Mouse (Mus musculus) left cerebral cortex, postnatal 14 days (tissue): ENCODE results near the gene Mgme1. TPM values are rescaled to one million over a fixed set of nuclear protein-coding genes. Genes with fewer than 3 reads are reported as not detected.

Experiments
- DNase-seq, 2 experiments: peaks; one replicate each; pipeline ENCODE4 v3.0.0; 2021 to 2022; ENCODE audit warnings: low spot score in 2 of 2, mixed read lengths in 1 of 2
- intact Hi-C: fragments of 180-260 bp; cut with DNase I; formaldehyde crosslinking; loops from one replicate; pipeline ENCODE4 v1.15.1; 2025
- total RNA-seq, 2 experiments: library from RNA; stranded (reverse); gene quantifications; 2 replicates each; pipeline ENCODE4 v1.2.3; 2021

Mgme1 gene
- total RNA-seq, 2 experiments from 2014 or later = 3.2 to 3.4 TPM

- no peak for DNase-seq
- intact Hi-C loops = no loop called here
Measured at GRCm38 (mm10) chr2:144250111-144250510, 20.4 kb upstream of the Mgme1 start.

DNA sequence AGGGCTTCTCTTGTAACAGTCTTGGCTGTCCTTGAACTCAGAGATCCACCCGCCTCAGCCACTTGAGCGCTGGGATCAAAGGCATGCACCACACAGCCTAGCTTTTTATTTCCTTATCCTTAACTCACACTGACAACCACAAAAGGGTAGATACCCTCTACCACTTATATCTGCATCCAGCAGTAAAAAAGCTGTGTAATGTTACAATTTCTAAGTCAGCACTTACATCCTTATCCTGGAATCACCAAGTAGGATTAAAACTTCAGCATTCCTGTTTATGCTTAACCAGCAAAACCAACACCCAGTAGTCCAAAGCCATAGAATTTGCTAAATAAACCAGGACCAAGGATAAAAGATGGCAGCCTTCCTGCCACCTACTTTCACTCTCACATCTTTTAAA, 7.6 kb upstream of the Mgme1 start:
- intact Hi-C loops = no loop called here
- DNase-seq = no peak

- intact Hi-C loops = no loop called here
- no peak for DNase-seq
Measured at GRCm38 (mm10) chr2:144264398-144265119, 5.9 kb upstream of the Mgme1 start.

- no peak for DNase-seq
- intact Hi-C loops = no loop called here
Measured at GRCm38 (mm10) chr2:144265120-144265488, 5.4 kb upstream of the Mgme1 start.

DNA sequence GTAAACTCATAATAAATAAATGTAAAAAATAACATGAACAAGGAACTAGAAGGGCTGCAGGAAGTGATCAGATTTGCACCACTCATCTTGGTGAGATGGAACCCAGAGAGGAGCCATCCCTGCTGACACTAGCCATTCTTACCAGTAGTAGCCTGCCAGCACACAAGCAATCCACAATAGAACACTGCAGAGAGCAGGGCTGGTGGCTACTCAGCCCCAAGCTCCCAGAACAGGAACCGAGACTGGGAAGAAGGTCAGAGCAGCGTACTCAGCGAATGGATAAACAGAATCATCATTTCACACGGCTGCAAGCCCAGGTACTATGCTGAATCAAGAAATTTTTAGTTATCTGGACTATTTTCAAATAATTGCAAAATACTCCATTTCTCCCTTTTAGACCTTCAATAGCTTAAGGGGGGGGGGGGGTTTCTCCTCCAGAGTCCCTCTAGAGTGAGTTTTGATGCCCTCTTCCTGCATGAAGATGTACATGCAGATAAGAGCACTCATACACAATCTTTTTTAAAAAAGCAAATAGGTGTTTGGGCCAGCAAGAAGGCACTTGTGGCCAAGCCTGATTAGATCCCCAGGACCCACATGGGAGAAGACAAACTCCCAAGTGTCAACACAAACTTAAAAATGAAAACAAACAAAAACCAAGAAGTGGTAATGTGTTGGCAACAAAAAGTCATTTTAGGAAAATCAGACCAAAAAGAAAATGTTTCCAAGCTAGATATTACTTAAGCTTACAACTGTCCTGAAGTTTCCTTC, 4.4 kb upstream of the Mgme1 start:
- intact Hi-C loops = no loop called here

DNA sequence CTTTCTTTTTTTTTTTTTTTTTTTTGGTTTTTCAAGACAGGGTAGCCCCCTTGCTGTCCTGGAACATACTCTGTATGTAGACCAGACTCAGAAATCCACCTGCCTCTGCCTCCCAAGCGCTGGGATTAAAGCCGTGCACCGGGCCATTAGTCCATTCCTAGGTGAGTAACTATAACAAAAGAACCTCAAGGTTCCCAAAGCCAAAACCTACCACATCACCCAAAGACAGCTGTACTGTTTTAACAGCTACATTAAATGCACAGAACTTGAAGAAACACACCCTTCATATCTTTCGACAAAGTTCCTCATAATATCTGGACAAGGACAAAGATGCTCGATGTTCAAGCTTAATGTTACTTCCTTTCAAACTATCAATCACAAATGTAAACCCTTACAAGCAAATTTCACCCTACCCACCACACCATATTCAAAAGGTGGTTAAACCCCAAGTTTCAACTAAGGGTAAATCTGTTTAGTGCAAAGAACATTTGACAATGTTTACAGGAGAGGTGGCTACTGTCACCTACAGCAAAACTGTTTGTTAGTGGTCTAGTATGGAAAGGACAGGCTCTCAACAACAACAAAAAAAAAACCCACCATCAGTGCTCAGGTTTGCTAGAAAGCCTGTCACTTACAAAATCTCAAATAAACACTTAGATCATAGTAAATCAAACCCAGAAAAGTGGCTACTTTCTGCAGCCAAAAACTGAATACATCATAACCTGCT, 3.3 kb upstream of the Mgme1 start:
- intact Hi-C loops = no loop called here
- DNase-seq = no peak

More for the DNA sequence above, 4.4 kb upstream of the Mgme1 start:
- peak in 1 of 2 experiments; percentile 21 for DNase-seq

- intact Hi-C loops = no loop called here
- DNase-seq = peak; percentile 28 to 56
Measured at GRCm38 (mm10) chr2:144267731-144268015, 2.8 kb upstream of the Mgme1 start.

GRCm38 (mm10) chr2:144268446-144269305, 1.8 kb upstream of the Mgme1 start:
- DNase-seq = no peak
- intact Hi-C loops = no loop called here

- intact Hi-C loops = no loop called here
- DNase-seq = no peak
Measured at GRCm38 (mm10) chr2:144269306-144269650, 1.2 kb upstream of the Mgme1 start.

GRCm38 (mm10) chr2:144269679-144270475, 586 bp upstream of the Mgme1 start:
- intact Hi-C loops = no loop called here
- DNase-seq = no peak

DNA sequence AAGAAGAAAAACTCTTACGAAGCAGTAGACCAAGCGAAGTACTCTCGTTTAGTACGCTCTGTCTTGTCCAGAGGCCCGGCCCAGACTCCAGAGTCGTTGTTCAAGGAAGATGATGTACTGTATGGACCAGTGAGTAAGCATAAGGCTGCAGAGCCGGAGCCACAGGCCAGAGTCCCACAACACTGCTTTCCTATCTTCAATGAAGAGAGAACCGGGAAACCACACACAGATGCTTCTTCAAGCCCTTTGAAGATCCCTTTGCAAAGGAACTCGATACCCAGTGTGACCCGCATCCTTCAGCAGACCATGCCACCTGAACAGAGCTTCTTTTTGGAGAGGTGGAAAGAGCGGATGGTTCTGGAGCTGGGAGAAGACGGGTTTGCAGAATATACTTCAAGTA, 1.6 kb downstream of the Mgme1 start:
- DNase-seq = no peak
- intact Hi-C loops = no loop called here

DNA sequence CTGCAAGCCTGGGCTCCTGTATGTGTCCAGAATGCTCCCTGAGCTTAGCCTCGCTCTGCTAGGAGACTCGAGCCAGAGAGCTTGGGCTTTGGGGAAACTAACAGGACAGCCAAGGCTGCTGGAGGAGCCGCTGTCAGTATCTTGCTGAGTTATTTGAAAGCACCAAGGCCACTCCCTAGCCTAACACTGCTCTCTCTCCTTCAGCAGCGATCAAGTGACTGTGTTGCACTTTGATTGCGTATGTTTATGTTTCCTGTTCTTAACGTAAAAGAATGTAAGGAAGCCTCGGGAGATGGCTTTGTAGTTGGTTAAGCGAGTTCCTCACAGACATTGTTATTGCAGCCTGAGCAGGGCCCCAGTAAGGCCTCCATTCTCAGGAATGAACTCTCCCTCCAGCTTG, 4.3 kb downstream of the Mgme1 start:
- intact Hi-C loops = no loop called here
- no peak for DNase-seq

GRCm38 (mm10) chr2:144276885-144277284, 6.4 kb downstream of the Mgme1 start:
- intact Hi-C loops = no loop called here
- no peak for DNase-seq

DNA sequence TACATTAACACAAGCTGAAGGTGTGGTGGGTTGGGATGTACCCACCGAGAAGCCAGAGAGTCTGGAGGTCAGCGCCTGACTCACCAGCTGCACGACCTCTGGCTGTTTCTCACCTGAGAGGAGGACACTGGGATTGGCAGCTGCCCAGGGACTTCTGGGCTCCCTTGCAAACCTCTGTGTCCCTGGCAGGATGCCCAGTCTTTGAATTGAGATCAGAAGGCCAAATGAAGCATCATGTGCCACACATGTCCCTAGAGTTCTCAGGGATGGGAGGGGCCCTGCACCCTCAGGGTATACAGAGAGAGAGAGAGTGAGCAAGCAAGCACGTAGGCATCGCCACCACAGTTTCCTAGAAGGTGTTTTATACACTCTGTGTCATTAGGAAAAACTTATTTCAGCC, 9.3 kb downstream of the Mgme1 start:
- intact Hi-C loops = loop anchor here (10.0 kb wide), 2 partner anchors 175 to 415 kb away; partner anchors contain the start of gene Bfsp1
- DNase-seq = no peak

DNA sequence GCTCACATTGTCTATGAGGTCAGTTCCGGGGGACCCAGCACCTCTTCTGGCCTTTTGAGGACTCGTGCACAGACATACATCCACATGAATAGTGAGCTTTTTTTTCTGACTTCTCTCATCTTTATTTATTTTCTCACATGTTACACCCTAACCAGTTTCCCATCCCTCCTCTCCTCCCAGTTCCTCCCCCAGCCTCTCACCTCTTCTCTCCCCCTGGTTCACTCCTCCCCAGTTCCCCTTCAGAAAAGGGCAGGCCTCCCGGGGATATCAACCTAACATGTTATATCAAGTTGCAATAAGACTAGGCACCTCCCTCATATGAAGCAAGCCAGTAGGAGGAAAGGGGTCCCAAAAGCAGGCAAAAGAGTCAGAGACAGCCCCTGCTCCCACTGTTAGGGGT, 10.1 kb downstream of the Mgme1 start:
- intact Hi-C loops = loop anchor here (10.0 kb wide), 2 partner anchors 174 to 416 kb away; partner anchors contain the start of gene Bfsp1
- DNase-seq = no peak

DNA sequence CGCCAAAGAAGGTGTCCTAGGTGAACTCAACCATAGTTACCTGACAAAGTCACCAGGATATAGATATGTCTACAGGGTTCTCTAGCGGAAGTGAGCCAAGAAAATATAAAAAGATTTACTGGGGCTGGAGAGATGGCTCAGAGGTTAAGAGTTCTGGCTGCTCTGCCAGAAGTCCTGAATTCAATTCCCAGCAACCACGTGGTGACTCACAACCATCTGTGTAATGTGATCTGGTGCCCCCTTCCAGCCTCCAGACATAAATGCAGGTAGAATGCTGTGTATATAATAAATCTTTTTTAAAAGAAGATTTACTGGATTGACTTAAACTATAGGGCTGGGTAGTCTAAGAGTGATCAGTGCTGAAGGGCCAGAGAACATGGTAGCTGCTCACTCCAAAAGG, 11.0 kb downstream of the Mgme1 start:
- DNase-seq = no peak
- intact Hi-C loops = loop anchor here (10.0 kb wide), 2 partner anchors 173 to 417 kb away; partner anchors contain the start of gene Bfsp1

GRCm38 (mm10) chr2:144290321-144290720, 19.9 kb downstream of the Mgme1 start:
- intact Hi-C loops = no loop called here
- DNase-seq = no peak

- intact Hi-C loops = no loop called here
- peak; percentile 73 to 83 for DNase-seq
Measured at GRCm38 (mm10) chr2:144291600-144292305, 21.3 kb downstream of the Mgme1 start.
